Mouse (Mus musculus) heart, embryonic 15.5 days (tissue): ENCODE results near the gene Tmem150b. TPM values are rescaled to one million over a fixed set of nuclear protein-coding genes. Genes with fewer than 3 reads are reported as not detected.

Experiments
- ATAC-seq: fragments of 200-750 bp; cut with Nextera tagmentation; replicated peaks from 2 replicates; pipeline ENCODE4 v1.8.0; 2017; ENCODE audit warnings: low read depth, moderate TSS enrichment; ENCODE audit not compliant: insufficient number of reproducible peaks, insufficient read depth, low FRiP score
- H3K27ac ChIP-seq: fragments of 300-500 bp; sonication (generic); 2 replicates; pipeline ENCODE4 v1.5.1; 2015; ENCODE audit warnings: mild to moderate bottlenecking, inconsistent platforms
- H3K27me3 ChIP-seq: fragments of 300-500 bp; sonication (generic); 2 replicates; pipeline ENCODE4 v1.6.1; 2015; ENCODE audit warnings: inconsistent platforms
- H3K36me3 ChIP-seq: fragments of 300-500 bp; sonication (generic); 2 replicates; pipeline ENCODE4 v1.6.1; 2015; ENCODE audit warnings: mild to moderate bottlenecking, inconsistent platforms
- H3K4me1 ChIP-seq: fragments of 300-500 bp; sonication (generic); replicated peaks from 2 replicates; pipeline ENCODE4 v1.6.1; 2015; ENCODE audit warnings: inconsistent platforms
- H3K4me2 ChIP-seq: fragments of 300-500 bp; sonication (generic); 2 replicates; pipeline ENCODE4 v1.6.1; 2015; ENCODE audit warnings: inconsistent platforms, mild to moderate bottlenecking, moderate library complexity
- H3K4me3 ChIP-seq: fragments of 300-500 bp; sonication (generic); 2 replicates; pipeline ENCODE4 v1.5.1; 2015; ENCODE audit warnings: mild to moderate bottlenecking, inconsistent platforms
- H3K9ac ChIP-seq: fragments of 300-500 bp; sonication (generic); 2 replicates; pipeline ENCODE4 v1.6.1; 2015; ENCODE audit warnings: mild to moderate bottlenecking, inconsistent platforms
- H3K9me3 ChIP-seq: fragments of 300-500 bp; sonication (generic); replicated peaks from 2 replicates; pipeline ENCODE4 v1.6.1; 2016; ENCODE audit warnings: inconsistent platforms
- WGBS: fragments of 180-500 bp; shearing (Covaris S2); methylation state at CpG from one replicate; pipeline ENCODE4 v1.1.7; 2015; ENCODE audit warnings: mixed read lengths; 5-methylcytosine and 5-hydroxymethylcytosine counted together
- polyA plus RNA-seq: library from polyadenylated mRNA; unstranded; fragments of >200 nt; fragmentation: Nextera tagmentation; extraction: Ambion mirVana; gene quantifications from 2 replicates; pipeline ENCODE4 v1.2.1, GENCODE M21; 2015

Tmem150b gene
- polyA plus RNA-seq, 1 experiment from 2014 or later: 0.11 TPM

- Histone ChIP-seq H3K9ac (no peak overlapping the region), H3K4me2 (no peak overlapping the region), H3K4me3 (no peak overlapping the region), H3K9me3 (no peaks in the 10 kb centered on the region), H3K27ac (no peak overlapping the region), H3K36me3 (peaks cover 20% of the 10 kb centered on the region; the same call in 1 of the 2 replicates), H3K27me3 (no peaks in the 10 kb centered on the region), H3K4me1 (peaks cover 23% of the 10 kb centered on the region)
- WGBS: 96% methylated on average over 6 of the region's 6 CpGs
- ATAC-seq: no peak
Measured at GRCm38 (mm10) chr7:4744886-4745285, 19.8 kb upstream of the Tmem150b start.

- Histone ChIP-seq H3K9me3 (no peaks in the 10 kb centered on the region), H3K4me1 (peaks cover 28% of the 10 kb centered on the region), H3K4me2 (no peak overlapping the region), H3K4me3 (no peak overlapping the region), H3K9ac (no peak overlapping the region), H3K36me3 (peaks cover 20% of the 10 kb centered on the region; the same call in 1 of the 2 replicates), H3K27ac (no peak overlapping the region), H3K27me3 (no peaks in the 10 kb centered on the region)
- no peak for ATAC-seq
- 48% methylated on average over 2 of the region's 2 CpGs for WGBS
Measured at GRCm38 (mm10) chr7:4743354-4743753, 18.3 kb upstream of the Tmem150b start.

GRCm38 (mm10) chr7:4742482-4742819, 17.4 kb upstream of the Tmem150b start:
- H3K4me2 ChIP-seq: peak overlapping the region; percentile 80; the same call in 1 of the 2 replicates
- H3K9ac ChIP-seq: 0 out of 2 replicates have a peak overlapping the region, but pooled peaks have one; percentile 10
- WGBS: 85% methylated on average over 6 of the region's 6 CpGs
- no peak for ATAC-seq
- H3K27me3 ChIP-seq: no peaks in the 10 kb centered on the region
- H3K4me1 ChIP-seq: peaks cover 28% of the 10 kb centered on the region
- no peak overlapping the region for H3K4me3 ChIP-seq
- H3K36me3 ChIP-seq: peaks cover 20% of the 10 kb centered on the region; the same call in 1 of the 2 replicates
- H3K27ac ChIP-seq: no peak overlapping the region
- H3K9me3 ChIP-seq: no peaks in the 10 kb centered on the region

- H3K27me3 ChIP-seq: no peaks in the 10 kb centered on the region
- no peak for ATAC-seq
Measured at GRCm38 (mm10) chr7:4741672-4742481, 16.8 kb upstream of the Tmem150b start.

GRCm38 (mm10) chr7:4741151-4741550, 16.1 kb upstream of the Tmem150b start:
- H3K4me3 ChIP-seq: peak overlapping the region; percentile 68
- ATAC-seq: no peak
- peak overlapping the region; percentile 89 for H3K27ac ChIP-seq
- H3K36me3 ChIP-seq: peaks cover 15% of the 10 kb centered on the region; the same call in 1 of the 2 replicates
- peak overlapping the region; percentile 76 for H3K9ac ChIP-seq
- H3K27me3 ChIP-seq: no peaks in the 10 kb centered on the region
- H3K4me2 ChIP-seq: peak overlapping the region; percentile 80
- peaks cover 28% of the 10 kb centered on the region for H3K4me1 ChIP-seq
- no peaks in the 10 kb centered on the region for H3K9me3 ChIP-seq
- WGBS: 4% methylated on average over 4 of the region's 4 CpGs

More at GRCm38 (mm10) chr7:4741672-4742481, 16.8 kb upstream of the Tmem150b start:
- peak overlapping the region; percentile 76; the same call in 1 of the 2 replicates for H3K9ac ChIP-seq
- H3K4me1 ChIP-seq: peaks cover 28% of the 10 kb centered on the region
- H3K9me3 ChIP-seq: no peaks in the 10 kb centered on the region
- H3K4me2 ChIP-seq: peak overlapping the region; percentile 80
- peak overlapping the region; percentile 68 for H3K4me3 ChIP-seq
- WGBS: 79% methylated on average over 21 of the region's 21 CpGs
- peak overlapping the region; percentile 89 for H3K27ac ChIP-seq
- H3K36me3 ChIP-seq: peaks cover 20% of the 10 kb centered on the region; the same call in 1 of the 2 replicates

DNA sequence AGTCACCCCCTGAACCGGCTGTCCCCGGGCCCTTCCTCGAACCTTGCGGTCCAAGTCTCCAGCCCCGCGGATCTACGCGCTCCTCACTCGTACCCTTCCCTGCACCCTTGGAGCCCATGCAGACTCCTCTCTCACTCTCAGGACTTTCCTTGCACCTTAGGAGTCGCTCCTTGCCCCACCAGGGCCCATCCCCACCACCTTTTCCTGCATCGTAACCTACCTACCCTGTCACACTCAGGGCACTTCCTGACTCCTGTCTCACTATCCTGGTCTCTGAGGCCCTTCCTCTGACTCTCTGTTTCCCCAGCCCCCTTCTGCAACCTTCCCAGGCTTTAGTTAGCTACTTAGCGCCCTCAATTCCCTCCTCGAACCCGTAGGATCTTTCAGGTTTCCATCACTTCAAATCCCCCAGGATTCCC, 15.3 kb upstream of the Tmem150b start:
- WGBS: under 1% methylated on average over 14 of the region's 14 CpGs
- peak overlapping the region; percentile 76 for H3K9ac ChIP-seq
- H3K27me3 ChIP-seq: no peaks in the 10 kb centered on the region
- H3K9me3 ChIP-seq: no peaks in the 10 kb centered on the region
- peaks cover 28% of the 10 kb centered on the region for H3K4me1 ChIP-seq
- peaks cover 9% of the 10 kb centered on the region; the same call in 1 of the 2 replicates for H3K36me3 ChIP-seq
- peak overlapping the region; percentile 89 for H3K27ac ChIP-seq
- peak overlapping the region; percentile 68 for H3K4me3 ChIP-seq
- peak overlapping the region; percentile 80 for H3K4me2 ChIP-seq
- peak; percentile 4 for ATAC-seq

GRCm38 (mm10) chr7:4739544-4740275, 14.7 kb upstream of the Tmem150b start, which contains the start of gene Kmt5c:
TSS of gene Kmt5c (plus strand) at chr7:4740115.
- H3K36me3 ChIP-seq: peaks cover 6% of the 10 kb centered on the region; the same call in 1 of the 2 replicates
- peak; percentile 95 for ATAC-seq
- under 1% methylated on average over 40 of the region's 44 CpGs for WGBS
- no peaks in the 10 kb centered on the region for H3K9me3 ChIP-seq
- peaks cover 28% of the 10 kb centered on the region for H3K4me1 ChIP-seq
- no peaks in the 10 kb centered on the region for H3K27me3 ChIP-seq
- peak within 1 kb of the TSS; percentile 68 for H3K4me3 ChIP-seq
- peak within 1 kb of the TSS; percentile 76 for H3K9ac ChIP-seq
- peak within 1 kb of the TSS; percentile 80 for H3K4me2 ChIP-seq
- peak within 1 kb of the TSS; percentile 89 for H3K27ac ChIP-seq

DNA sequence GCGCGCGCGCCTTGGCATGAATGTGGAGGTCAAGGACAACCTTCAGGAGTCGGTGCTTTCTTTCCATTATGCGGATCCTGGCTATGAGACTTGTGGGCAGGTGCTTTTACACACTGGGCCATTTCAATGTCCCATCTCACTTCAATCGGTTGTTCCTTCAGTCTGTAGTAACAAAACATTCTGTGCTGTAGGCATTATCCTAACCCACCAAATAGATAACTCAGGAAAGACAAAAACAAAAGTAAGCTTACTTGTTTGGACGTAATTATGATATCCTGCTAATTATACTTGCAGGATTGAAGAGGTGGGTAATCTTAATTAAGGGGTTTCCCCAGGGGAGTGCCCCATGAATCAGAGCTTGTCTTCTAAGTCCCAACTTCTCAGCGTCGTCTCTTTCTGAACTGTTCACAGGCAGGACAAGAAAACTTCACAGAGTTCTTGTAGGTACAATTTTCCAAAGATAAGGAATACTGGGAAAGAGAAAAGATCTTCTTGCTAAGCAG, 14.0 kb upstream of the Tmem150b start:
- H3K27ac ChIP-seq: peak overlapping the region; percentile 73
- peaks cover 28% of the 10 kb centered on the region for H3K4me1 ChIP-seq
- no peaks in the 10 kb centered on the region for H3K9me3 ChIP-seq
- H3K4me3 ChIP-seq: peak overlapping the region; percentile 46
- peak overlapping the region; percentile 69 for H3K4me2 ChIP-seq
- no peaks in the 10 kb centered on the region; the same call in 1 of the 2 replicates for H3K36me3 ChIP-seq
- WGBS: 51% methylated on average over 10 of the region's 10 CpGs
- no peaks in the 10 kb centered on the region for H3K27me3 ChIP-seq
- no peak for ATAC-seq
- 0 out of 2 replicates have a peak overlapping the region, but pooled peaks have one; percentile 13 for H3K9ac ChIP-seq

GRCm38 (mm10) chr7:4732968-4733392, 7.9 kb upstream of the Tmem150b start:
- H3K9me3 ChIP-seq: no peaks in the 10 kb centered on the region
- no peaks in the 10 kb centered on the region for H3K4me1 ChIP-seq
- no peak overlapping the region for H3K4me2 ChIP-seq
- H3K36me3 ChIP-seq: no peaks in the 10 kb centered on the region
- WGBS: 47% methylated on average over 6 of the region's 6 CpGs
- H3K27ac ChIP-seq: no peak overlapping the region
- no peak overlapping the region for H3K9ac ChIP-seq
- no peak for ATAC-seq
- no peaks in the 10 kb centered on the region for H3K27me3 ChIP-seq
- no peak overlapping the region for H3K4me3 ChIP-seq

GRCm38 (mm10) chr7:4731090-4731489, 6.0 kb upstream of the Tmem150b start:
- 73% methylated on average over 5 of the region's 5 CpGs for WGBS
- H3K9me3 ChIP-seq: no peaks in the 10 kb centered on the region

GRCm38 (mm10) chr7:4724359-4724758, 690 bp downstream of the Tmem150b start:
- Histone ChIP-seq H3K36me3 (no peaks in the 10 kb centered on the region), H3K9me3 (no peaks in the 10 kb centered on the region), H3K27ac (no peak overlapping the region), H3K4me2 (no peak overlapping the region), H3K4me1 (no peaks in the 10 kb centered on the region), H3K4me3 (no peak overlapping the region), H3K27me3 (no peaks in the 10 kb centered on the region), H3K9ac (no peak overlapping the region)
- no peak for ATAC-seq
- WGBS: 51% methylated on average over 3 of the region's 3 CpGs

More at GRCm38 (mm10) chr7:4731090-4731489, 6.0 kb upstream of the Tmem150b start:
- no peak overlapping the region for H3K4me2 ChIP-seq
- no peak overlapping the region for H3K9ac ChIP-seq
- H3K4me1 ChIP-seq: no peaks in the 10 kb centered on the region
- no peaks in the 10 kb centered on the region for H3K27me3 ChIP-seq
- H3K4me3 ChIP-seq: no peak overlapping the region
- ATAC-seq: no peak
- no peaks in the 10 kb centered on the region for H3K36me3 ChIP-seq
- no peak overlapping the region for H3K27ac ChIP-seq
